Mouse (Mus musculus): Measurements from ENCODE around the gene Irak3.
"Not testable (repeated sequence)": the region's sequence is repeated elsewhere in the genome, so short reads cannot be mapped to it uniquely, and the experiment has no call there.

Gene Irak3

DNA sequence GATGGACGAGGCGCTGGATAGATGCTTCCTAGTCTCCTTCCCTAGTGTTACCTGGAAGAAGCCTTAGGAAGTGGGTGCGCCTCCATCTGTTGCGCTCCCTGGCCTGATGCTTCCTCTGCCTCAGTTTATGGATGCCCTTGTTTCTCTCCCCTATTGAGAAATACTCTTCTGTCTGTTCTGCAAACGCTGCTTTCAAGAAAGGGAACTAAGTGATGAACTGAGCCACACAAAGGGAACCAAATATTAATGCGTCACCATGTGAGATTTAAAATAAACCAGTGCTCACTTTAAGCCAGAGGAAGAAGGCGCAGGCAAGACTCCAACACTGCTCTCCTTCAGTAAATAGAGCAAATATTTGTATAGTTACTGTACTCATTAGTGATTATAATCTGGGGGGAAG, 38.4 kb downstream of the Irak3 start:
- no peak for DNase-seq (ENCODE audit: extremely low spot score, low spot score)

DNA sequence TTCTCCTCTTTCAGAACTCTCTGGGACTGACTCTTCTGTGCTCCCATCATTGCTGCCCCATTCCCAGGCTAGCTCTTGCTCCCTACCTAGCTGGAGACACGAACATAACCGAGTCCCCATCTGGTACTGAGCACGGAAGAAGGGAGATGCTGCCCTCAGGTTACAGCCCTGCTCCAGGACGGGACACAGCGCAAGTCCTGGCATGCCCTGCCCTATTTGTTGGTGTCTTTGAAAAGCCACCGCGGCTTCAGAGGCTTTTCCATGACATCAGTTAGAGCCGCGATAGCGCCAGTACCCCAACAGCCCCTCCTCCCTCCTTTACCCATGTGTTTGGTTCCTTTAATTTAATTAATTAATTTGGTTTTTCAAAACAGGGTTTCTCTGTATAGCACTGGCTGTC, 39.1 kb downstream of the Irak3 start:
- no peak for DNase-seq (ENCODE audit: extremely low spot score, low spot score)

DNA sequence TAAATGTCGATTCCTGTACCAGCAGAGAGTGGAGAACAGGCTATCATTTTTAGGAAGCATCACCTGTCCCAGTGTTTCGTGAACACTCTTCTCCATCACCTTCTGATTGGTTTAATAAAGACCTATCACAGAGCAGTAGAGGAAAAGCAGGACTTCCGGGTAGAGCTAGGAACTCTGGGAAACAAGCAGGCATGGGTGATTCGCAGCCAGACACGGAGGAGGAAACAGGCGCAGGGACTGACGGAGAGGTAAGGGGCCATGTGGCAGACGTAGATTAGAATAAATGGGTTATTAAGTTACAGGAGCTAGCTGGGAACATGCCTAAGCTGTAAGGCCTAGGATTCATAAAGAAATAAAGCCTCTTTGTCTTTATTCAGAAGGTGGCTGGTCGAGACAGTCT, 41.4 kb downstream of the Irak3 start:
- no peak for DNase-seq (ENCODE audit: extremely low spot score, low spot score)

DNA sequence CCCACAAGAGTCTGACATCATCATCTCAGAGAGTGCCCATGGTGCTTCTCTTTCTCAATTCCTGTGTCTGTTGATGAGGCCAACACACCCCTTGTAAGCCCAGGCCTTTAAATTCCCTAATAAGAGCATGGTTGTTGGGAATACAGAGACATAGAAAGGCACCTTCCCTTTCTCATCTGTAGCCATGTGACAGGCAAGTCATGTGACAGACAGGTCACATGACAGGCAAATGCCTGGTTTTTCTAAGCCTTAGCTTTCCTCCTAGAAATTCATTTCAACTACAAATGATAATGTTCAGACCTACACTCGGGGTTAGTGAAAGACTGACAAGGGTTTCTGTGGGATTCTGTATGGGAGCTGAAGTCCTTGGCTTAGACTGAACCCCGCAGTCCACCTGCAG, 48.0 kb downstream of the Irak3 start:
- DNase-seq (ENCODE audit: extremely low spot score, low spot score) = no peak

DNA sequence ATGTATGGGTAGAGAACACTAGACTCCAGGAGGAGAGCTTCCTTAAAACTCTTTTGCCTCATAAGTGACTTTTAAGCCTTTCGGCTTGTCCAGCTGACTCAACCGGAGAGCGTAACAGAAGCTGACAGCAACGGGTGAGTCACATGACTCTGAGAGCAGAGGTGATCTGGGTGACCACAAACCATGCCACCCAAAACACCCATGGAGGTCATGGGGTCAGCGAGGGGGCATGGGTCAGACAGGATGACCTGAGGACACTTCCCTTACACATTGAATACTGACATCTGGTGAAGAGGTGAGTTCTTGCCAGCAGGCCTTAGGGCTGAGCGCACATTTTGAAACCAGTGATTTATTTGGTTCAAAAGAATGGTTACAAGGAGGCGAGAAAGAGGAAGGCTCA, 50.3 kb downstream of the Irak3 start:
- no peak for DNase-seq (ENCODE audit: extremely low spot score, low spot score)

DNA sequence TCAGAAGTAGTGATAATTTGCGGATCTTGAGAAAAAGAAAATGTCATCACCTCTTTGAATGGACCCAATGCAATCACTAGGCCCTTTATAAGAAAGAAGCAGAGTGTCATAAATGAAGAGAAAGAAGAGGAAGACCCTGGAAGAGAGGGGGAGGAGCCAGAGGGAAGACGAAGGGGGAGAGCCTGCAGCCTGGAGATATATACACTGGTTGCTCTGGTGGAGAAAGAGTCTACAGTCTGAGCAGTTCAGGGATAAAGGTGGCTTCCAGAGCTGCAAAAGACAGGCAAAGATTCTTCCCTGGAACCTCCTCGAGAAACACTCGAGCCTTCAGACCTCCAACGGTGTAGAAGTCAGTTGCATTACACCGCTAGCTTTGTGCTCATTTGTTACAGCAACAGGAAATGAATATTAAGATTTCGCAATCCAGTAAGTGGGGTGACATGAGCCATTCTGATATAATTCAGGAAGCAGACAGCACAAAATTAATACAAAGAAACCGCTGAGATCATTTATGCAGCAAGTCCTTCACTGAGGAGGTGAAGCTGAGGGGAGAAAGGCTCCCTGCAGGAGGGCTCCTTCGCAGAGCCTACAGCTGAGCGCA, 60.9 kb downstream of the Irak3 start:
- no peak for DNase-seq (ENCODE audit: extremely low spot score, low spot score)

DNA sequence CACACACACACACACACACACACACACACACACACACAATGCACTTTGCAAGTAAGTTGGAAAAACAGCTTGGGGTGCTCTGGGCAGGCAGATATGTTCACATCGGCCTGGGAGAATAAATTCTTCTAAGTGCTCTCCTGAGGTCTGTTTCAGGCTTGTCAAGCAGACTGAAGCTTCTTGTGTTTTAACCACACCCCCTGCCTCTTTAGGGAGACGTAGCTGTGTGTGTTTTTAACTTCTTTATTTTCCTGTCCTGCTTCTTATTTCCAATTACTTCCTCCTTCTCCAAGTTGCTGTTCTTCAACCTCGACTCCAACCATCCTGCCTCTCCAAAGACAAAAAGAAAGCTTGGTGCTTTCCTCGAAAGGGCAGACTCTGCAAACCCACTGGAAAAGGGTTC, 61.7 kb downstream of the Irak3 start:
- DNase-seq (ENCODE audit: extremely low spot score, low spot score) = no peak

DNA sequence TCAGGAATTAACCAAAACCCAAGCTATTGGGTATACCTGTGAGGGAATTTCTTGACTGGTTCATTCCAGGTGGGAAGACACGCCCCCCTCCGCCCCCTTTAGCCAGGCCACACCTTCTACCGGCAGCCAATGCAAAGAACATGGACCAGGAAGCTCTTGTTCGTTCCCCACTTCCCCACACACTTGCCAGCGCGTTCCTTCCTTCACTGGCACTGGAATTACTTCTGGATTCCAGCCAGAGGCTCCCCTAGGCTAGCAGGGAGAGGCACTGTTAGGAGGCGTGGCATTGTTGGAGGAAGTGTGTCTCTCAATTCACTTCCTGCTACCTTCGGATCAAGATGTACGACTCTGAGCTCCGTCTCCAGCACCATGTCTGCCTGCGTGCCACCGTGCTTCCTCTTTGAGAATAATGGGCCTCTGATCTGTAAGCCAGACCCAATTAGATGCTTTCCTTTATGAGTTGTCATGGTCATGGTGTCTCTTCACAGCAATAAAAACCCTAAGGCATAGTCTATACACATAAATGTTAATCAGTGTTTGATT, 65.8 kb downstream of the Irak3 start:
- no peak for DNase-seq (ENCODE audit: extremely low spot score, low spot score)

DNA sequence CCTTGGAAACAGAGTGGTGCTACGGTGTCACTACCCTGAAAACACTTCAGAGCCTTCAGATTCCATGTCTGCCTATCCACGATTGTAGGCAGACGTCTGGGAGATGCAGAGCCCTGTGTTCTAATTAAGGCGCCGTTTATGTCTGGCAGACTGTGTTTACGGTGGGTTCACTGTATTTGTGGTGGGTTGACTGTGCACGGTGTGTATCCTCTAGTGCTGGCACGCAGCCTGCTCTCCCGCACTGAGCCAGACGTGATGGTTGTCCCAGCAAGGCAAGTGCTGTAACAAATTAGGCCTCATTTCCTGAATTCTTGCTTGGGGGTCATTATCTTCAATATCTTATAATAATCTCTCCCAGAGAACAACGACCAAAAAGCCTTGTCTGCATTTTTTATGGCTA, 68.2 kb downstream of the Irak3 start:
- DNase-seq (ENCODE audit: extremely low spot score, low spot score) = no peak

DNA sequence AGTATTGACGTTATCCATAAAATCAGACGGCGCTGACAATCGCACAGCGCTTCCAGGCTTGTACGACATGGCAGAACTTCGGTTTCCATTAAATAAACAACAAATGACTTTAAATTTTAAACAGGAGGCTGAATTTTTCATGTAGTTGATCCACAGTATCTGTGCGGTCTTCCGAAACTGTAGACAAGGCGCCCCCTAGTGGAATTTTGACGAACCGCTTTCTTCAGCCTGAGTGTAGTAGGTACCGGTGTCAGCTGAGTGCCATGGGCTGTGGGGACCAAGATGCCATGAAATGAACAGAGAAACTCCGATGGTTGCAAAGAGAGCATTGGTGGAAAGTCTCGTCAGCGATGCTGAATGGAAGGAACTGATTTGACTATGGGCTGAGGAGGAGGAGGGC, 71.3 kb downstream of the Irak3 start:
- peak; percentile 42 for DNase-seq (ENCODE audit: extremely low spot score, low spot score)

DNA sequence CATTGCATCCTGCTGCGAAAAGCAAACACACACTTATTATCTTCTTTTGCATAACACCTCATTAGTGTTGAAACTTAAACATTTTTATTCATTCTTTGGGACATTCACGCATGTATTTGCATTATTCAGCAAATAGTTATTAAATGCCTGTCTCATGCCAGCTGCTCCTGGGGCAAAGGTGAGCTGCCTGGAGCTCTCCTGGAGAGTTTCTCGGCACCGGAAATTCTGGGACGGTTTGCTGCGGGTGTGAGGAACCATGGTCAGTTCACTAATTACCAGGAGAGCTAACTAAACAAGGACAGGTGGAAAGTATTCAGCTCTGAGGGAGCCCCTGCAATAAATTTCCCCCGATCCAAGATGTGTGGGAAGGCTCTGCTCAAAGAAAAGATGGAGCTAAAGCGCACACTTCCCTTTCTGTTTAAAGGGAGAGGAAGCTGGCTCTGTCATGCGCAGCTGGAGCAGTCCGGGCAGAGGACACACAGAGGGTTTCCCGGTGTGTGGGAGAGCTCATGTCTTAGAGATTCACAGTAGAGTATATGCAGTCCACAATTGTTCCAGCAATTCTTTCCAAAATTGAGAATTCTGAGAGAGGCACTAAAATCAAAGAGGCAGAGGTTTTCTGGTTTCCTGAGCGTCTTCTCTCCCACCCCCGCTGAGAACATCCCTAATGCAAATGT, 73.2 kb downstream of the Irak3 start:
- DNase-seq (ENCODE audit: extremely low spot score, low spot score) = no peak

DNA sequence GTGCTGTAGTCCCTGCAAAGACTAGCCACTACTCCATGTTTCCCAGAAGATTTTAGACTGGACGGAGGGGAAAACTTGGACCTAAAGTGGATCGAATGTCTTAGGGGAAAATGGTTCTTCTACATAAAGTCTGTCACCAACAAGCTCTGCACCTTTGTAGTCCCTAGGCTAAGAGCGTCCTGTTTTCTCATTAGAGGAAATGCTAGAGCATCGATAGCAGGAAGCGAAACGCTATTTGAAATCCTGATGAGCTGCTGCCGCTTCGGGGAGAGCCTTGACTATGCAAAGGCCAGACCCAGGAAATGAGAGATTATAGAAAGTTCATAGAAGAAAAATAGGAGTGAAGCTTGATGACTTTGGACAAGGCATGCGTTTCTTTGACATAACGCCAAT, 76.5 kb downstream of the Irak3 start:
- DNase-seq (ENCODE audit: extremely low spot score, low spot score) = no peak

DNA sequence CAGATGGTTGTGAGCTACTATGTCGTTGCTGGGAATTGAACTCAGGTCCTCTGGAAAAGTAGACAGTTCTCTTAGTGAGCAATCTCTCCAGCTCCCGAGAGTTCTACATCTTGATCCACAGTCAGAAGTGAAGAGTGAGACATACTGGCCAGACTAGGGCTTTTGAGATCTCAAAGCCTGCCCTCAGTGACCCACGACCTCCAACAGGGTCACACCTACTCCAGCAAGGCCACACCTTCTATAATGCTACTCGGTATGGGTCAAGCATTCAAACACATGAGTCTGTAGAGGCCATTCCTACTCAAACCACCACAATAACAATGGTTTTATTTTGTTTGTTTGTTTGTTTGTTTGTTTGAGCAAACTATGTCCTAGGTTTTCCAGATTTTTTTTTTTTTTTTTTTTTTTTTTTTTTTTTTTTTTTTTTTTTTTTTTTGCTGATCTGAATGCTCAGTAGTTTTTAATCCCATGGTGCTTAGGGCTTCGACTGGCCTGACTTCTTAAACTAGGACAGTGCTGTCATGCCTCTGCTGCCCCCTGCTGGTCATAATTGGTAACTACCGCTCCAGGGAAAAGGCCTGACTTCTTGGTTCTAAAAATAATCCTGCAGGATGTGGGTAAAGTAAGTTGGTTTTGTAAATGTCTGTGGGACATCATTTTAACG, 77.0 kb downstream of the Irak3 start:
- peak; percentile 80 for DNase-seq (ENCODE audit: extremely low spot score, low spot score)

DNA sequence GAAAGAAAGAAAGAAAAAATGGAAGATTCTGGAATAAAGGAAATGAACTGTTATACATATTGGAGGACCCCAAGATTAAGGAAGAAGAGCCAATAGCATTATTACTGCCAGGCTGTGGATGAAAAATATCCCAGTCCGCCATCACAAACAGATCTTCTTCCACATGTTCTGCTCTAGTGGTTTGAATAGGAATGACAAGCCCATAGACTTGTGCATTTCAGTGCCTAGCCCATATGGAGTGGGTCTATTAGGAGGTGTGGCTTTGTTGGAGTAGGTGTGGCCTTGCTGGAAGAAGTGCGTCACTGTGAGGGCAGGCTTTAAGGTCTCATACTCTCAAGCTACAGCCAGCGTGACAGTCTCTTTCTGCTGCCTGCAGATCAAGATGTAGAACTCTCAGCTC, 78.2 kb downstream of the Irak3 start:
- no peak for DNase-seq (ENCODE audit: extremely low spot score, low spot score)

DNA sequence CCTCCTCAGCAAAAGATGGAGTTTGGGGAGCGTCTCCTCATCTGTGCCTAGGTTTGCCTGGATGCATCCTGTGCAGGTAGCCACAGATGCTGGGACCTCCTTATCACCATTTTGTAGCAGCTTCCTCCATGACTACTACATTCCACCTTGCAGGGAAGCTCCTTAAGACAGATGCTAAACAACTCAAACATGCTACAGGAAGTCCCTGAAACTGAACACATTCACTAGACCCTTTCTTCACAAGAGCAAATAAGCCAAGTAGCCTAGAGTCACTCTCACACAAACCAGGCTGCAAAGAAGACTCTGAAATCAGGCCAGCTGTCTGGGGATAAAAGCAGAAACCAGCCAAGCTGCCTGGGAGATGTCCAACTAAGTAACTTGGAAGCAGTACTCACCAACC, 86.7 kb downstream of the Irak3 start:
- no peak for DNase-seq (ENCODE audit: extremely low spot score, low spot score)

DNA sequence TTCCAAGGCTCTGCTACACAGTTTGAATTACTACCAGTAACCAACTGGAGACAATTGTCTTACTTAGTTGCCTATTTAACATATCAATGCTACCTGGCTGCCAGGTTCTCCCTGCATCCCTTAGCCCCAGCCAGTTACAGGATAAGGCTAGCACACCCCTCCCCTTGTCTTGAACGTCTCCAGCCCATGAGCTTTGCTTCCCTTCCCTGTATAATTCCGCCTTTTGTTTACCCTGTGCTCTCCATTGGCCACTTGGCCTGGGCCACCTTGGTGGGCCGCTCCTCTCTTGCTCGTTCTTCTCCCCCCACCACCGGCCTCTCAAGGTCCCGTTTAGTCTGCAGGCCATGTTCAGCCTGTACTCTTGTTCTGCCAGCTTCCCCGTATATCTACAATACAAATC, 87.4 kb downstream of the Irak3 start:
- no peak for DNase-seq (ENCODE audit: extremely low spot score, low spot score)

DNA sequence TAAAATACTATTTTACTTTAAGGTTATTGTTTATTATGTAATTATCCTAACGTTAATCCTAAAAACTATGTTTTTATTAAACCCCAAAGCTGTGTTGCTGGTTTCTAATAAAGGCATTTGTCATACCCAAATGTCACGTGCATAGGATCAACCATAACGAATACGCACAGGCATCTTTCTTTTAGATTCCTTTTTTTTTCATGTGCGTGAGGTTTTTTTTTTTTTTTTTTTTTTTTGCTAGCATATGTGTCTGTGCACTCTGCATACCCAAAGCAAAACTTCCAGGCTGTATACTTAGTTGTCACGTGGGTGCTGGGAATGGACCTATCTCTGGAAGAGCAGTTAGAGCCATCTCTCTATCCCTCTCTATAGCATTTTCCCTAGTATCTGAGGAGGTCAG, 88.0 kb downstream of the Irak3 start:
- no peak for DNase-seq (ENCODE audit: extremely low spot score, low spot score)

DNA sequence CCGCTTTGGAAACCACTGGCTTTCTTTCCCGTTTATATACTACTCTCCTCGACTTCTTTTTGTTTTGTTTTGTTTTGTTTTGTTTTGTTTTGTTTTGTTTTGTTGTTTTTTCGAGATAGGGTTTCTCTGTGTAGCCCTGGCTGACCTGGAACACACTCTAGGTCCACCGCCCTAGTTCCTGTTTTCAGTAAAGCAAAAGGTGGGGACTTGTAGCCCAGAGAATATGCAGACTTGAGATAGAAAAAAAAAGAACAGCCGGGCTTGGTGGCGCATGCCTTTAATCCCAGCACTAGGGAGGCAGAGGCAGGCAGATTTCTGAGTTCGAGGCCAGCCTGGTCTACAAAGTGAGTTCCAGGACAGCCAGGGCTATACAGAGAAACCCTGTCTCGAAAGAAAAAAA, 88.4 kb downstream of the Irak3 start:
- DNase-seq (ENCODE audit: extremely low spot score, low spot score) = not testable (repeated sequence)

DNA sequence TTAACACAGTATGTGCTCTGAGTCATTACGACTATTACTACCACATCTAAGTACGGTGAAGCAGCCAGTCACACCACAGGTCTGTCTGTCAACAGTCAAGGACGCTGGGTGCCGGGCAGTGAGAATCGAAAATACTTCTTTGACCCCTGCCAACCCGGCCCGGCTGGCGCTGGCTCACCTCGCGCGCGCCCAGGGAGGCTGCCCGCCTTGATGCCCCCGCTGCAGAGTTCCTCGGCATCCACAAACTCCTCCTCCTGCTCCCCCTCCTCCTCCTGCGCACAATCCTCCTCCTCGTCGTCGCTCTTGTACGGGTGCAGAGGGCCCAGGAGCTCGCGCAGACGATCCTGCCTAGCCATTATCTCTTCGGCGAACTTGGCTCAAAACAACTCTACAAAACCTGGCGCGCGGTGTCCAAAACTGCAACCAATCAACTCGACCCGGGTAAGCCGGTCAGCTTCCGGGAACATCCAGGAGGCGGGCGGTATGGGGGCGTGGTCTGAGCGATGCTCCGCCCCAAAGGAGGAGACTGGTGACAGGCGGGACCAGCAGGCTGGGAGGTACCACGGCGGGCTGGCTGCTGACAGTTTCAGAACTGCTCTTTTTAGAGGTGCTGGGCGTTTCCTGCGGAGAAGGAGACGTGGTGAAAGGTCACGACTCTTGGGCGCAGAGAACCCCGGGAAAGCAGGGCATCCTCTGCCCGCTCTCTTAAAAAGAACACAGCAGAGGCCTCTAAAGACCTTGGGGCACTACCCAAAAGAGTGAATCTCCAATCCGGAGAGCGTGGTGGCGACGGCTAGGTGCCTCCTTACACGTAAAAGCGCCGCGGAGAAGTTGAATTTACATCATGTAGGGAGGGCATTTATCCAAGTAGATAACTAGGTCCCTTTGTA, 89.2 kb downstream of the Irak3 start, which contains the start of gene Helb:
Gene Helb (minus strand): TSS at position 481 of the 890 bp plus-strand sequence.
- peak; percentile 96 for DNase-seq (ENCODE audit: extremely low spot score, low spot score)

DNA sequence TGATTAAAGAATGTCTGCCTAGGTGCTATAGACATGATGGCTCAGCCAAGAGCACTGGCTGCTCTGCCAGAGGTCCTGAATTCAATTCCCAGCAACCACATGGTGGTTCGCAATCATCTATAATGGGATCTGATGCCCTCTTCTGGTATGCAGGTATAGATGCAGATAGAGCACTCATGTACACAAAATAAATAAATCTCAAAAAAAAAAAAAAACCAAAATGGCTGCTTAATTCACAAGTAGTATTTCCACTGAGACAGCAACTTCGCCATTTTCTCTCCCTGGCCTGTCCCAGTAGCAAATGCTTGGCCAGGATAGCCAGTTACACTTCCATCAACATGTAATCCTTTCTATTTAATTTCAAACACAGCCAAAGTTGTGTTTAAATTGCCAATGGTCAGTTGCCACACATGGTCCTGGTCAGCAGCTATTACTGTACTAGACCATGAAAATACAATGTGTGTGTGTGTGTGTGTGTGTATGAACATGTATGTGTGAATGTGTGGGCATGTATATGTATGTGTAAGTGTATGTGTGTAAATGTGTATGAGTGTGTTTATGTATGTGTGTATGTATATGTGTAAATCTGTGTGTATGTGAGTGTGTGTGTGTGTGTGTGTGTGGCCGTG, 90.1 kb downstream of the Irak3 start:
- no peak for DNase-seq (ENCODE audit: extremely low spot score, low spot score)

DNA sequence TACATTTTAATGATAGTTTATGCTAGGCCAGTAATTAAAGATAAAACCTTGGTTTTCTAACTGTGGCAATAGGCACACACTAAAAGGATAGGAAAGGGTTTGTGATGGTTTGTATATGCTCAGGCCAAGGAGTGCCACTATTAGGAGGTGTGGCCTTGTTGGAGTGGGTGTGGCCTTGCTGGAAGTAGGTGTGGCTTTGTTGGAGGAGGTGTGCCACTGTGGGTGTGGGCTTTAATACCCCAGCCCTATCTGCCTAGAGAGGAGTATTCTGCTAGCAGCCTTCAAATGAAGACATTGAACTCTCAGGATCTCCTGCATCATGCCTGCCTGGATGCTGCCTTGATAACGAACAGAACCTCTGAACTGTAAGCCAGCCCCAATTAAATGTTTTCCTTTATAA, 101.1 kb downstream of the Irak3 start:
- DNase-seq (ENCODE audit: extremely low spot score, low spot score) = no peak
